Mouse (Mus musculus) cerebellum, postnatal 10 days (tissue): ENCODE data around the gene Zfp114.

Experiments
- DNase-seq, 2 experiments: peaks; one replicate each; pipeline ENCODE4 v3.0.0; 2021; ENCODE audit warnings: mixed read lengths in 2 of 2

Gene Zfp114

GRCm38 (mm10) chr7:24174618-24175336, at the start of gene Zfp114:
Gene Zfp114 (plus strand): TSS chr7:24175060.
- peak; percentile 94 to 95 for DNase-seq

- DNase-seq = peak in 1 of 2 experiments; percentile 6
These were observed 41.4 kb upstream of the Zfp114 start for GRCm38 (mm10) chr7:24133425-24133995.

- peak; percentile 90 to 92 for DNase-seq
These were observed 40.6 kb upstream of the Zfp114 start, which contains the start of gene Zfp235 for GRCm38 (mm10) chr7:24133996-24134828. Gene Zfp235 (plus strand): TSS chr7:24134169.

- DNase-seq = no peak
These were observed 32.3 kb upstream of the Zfp114 start for GRCm38 (mm10) chr7:24142566-24142965.

- DNase-seq = peak; percentile 26 to 31
These were observed 21.6 kb upstream of the Zfp114 start for GRCm38 (mm10) chr7:24153272-24153671.

- no peak for DNase-seq
These were observed 2.7 kb upstream of the Zfp114 start for GRCm38 (mm10) chr7:24172191-24172590.

- DNase-seq = no peak
These were observed 464 bp downstream of the Zfp114 start for GRCm38 (mm10) chr7:24175337-24175711.

- no peak for DNase-seq
These were observed 12.8 kb downstream of the Zfp114 start for GRCm38 (mm10) chr7:24187611-24188010.

GRCm38 (mm10) chr7:24188901-24189570, 14.2 kb downstream of the Zfp114 start:
- DNase-seq = no peak

- DNase-seq = no peak
These were observed 14.7 kb downstream of the Zfp114 start for GRCm38 (mm10) chr7:24189571-24189944.

GRCm38 (mm10) chr7:24191361-24191760, 16.5 kb downstream of the Zfp114 start:
- no peak for DNase-seq

GRCm38 (mm10) chr7:24193157-24193556, 18.3 kb downstream of the Zfp114 start:
- no peak for DNase-seq

- DNase-seq = no peak
These were observed 22.1 kb downstream of the Zfp114 start for GRCm38 (mm10) chr7:24196961-24197360.

GRCm38 (mm10) chr7:24207488-24208261, 32.8 kb downstream of the Zfp114 start:
- peak; percentile 82 to 83 for DNase-seq

- peak in 1 of 2 experiments; percentile 16 for DNase-seq
These were observed 33.5 kb downstream of the Zfp114 start for GRCm38 (mm10) chr7:24208282-24208886.

GRCm38 (mm10) chr7:24210296-24210695, 35.4 kb downstream of the Zfp114 start:
- DNase-seq = no peak

GRCm38 (mm10) chr7:24211343-24211742, 36.5 kb downstream of the Zfp114 start, which contains the start of gene Zfp111:
Gene Zfp111 (minus strand): TSS chr7:24211443.
- no peak for DNase-seq
